Mouse (Mus musculus): ENCODE data around the gene Gm5089. TPM values are rescaled to one million over a fixed set of nuclear protein-coding genes. Genes with fewer than 3 reads are reported as not detected.
A peak's percentile ranks its signal among the peaks of the same experiment; 100 is the strongest.

Gm5089 gene
- polyA plus RNA-seq, 1 experiment from 2014 or later, result not detected

GRCm38 (mm10) chr14:122474041-122474890, 23.4 kb upstream of the Gm5089 start:
- WGBS (ENCODE audit: insufficient replicate concordance), result under 1% methylated on average over 56 of the region's 57 CpGs
- no peak for ATAC-seq (ENCODE audit: low read depth)
- H3K4me3 ChIP-seq (ENCODE audit: low read depth, low read length), result peak overlapping the region; percentile 27; the same call in 1 of the 2 replicates

DNA sequence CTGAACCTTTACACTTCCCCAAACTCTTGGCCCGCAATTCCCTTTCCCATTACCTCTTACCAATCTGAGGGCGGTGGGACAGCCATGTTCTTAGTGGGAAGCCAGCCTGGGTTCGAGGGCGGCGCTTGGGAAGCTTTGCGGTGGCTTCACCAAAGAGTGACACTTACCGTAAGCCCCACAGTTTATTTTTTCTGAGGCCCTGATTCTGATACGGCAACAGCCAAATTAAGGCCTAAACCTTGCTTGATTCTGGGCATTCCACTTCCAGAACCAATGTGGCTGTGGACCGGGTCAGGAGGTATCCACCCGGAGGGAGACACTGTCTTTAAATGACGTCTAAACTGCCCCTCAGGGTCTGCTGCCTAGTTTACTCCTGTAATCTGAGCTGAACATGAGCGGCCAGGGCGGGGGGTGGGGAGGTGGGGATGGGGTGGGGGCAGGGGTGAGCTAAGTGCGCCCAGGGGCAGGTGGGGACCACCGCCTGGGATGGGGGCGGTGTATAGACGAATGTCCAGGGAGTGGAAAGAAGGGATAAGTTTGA, 22.4 kb upstream of the Gm5089 start:
- Histone ChIP-seq H3K4me3 (ENCODE audit: low read depth, low read length) (no peak overlapping the region), H3K27me3 (ENCODE audit: control insufficient read depth, insufficient read depth, low read depth, low read length) (peaks cover 98% of the 10 kb centered on the region), H3K36me3 (ENCODE audit: control insufficient read depth, insufficient read depth) (no peaks in the 10 kb centered on the region), H3K4me2 (ENCODE audit: low read depth, low read length) (no peak overlapping the region), H3K27ac (ENCODE audit: low read length) (no peak overlapping the region), H3K9ac (ENCODE audit: low read depth, low read length) (no peak overlapping the region), H3K9me3 (replicated peaks; ENCODE audit: control insufficient read depth, low read length) (no peaks in the 10 kb centered on the region), H3K4me1 (ENCODE audit: control insufficient read depth, low read depth, low read length) (peaks cover 10% of the 10 kb centered on the region)
- no peak for ATAC-seq (ENCODE audit: low read depth)
- WGBS (ENCODE audit: insufficient replicate concordance), result 2% methylated on average over 17 of the region's 17 CpGs

More at GRCm38 (mm10) chr14:122474041-122474890, 23.4 kb upstream of the Gm5089 start:
- H3K9ac ChIP-seq (ENCODE audit: low read depth, low read length), result no peak overlapping the region
- H3K27ac ChIP-seq (ENCODE audit: low read length), result no peak overlapping the region
- peak overlapping the region; percentile 57; the same call in 1 of the 2 replicates for H3K4me2 ChIP-seq (ENCODE audit: low read depth, low read length)
- no peaks in the 10 kb centered on the region for H3K36me3 ChIP-seq (ENCODE audit: control insufficient read depth, insufficient read depth)
- peaks cover 10% of the 10 kb centered on the region for H3K4me1 ChIP-seq (ENCODE audit: control insufficient read depth, low read depth, low read length)
- H3K9me3 ChIP-seq (replicated peaks; ENCODE audit: control insufficient read depth, low read length), result no peaks in the 10 kb centered on the region
- H3K27me3 ChIP-seq (ENCODE audit: control insufficient read depth, insufficient read depth, low read depth, low read length), result peaks cover 98% of the 10 kb centered on the region

DNA sequence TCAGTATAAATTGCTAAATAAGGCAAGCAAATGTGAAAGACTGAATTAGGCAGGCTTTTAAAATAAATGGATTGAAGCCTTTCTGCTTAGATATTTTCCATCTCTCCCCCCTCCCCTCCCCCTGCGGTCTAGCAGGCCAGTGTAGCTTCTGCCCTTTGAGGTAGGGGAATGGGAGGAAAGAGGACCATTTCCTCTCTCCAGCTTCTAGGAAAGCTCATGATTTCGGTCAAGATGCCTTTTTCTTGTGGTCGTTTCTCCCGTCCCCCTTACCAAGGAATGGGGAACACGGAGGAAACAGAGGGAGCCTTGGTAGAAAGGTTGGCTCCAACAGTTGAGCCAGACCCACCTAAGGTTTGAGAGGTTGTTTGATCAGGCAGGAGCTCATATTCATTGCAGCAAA, 21.7 kb upstream of the Gm5089 start:
- ATAC-seq (ENCODE audit: low read depth), result no peak
- peaks cover 98% of the 10 kb centered on the region for H3K27me3 ChIP-seq (ENCODE audit: control insufficient read depth, insufficient read depth, low read depth, low read length)
- H3K4me1 ChIP-seq (ENCODE audit: control insufficient read depth, low read depth, low read length), result peaks cover 10% of the 10 kb centered on the region
- H3K27ac ChIP-seq (ENCODE audit: low read length), result no peak overlapping the region
- no peak overlapping the region for H3K4me3 ChIP-seq (ENCODE audit: low read depth, low read length)
- H3K36me3 ChIP-seq (ENCODE audit: control insufficient read depth, insufficient read depth), result no peaks in the 10 kb centered on the region
- no peak overlapping the region for H3K4me2 ChIP-seq (ENCODE audit: low read depth, low read length)
- WGBS (ENCODE audit: insufficient replicate concordance), result 2% methylated on average over 5 of the region's 5 CpGs
- H3K9ac ChIP-seq (ENCODE audit: low read depth, low read length), result no peak overlapping the region
- H3K9me3 ChIP-seq (replicated peaks; ENCODE audit: control insufficient read depth, low read length), result no peaks in the 10 kb centered on the region

DNA sequence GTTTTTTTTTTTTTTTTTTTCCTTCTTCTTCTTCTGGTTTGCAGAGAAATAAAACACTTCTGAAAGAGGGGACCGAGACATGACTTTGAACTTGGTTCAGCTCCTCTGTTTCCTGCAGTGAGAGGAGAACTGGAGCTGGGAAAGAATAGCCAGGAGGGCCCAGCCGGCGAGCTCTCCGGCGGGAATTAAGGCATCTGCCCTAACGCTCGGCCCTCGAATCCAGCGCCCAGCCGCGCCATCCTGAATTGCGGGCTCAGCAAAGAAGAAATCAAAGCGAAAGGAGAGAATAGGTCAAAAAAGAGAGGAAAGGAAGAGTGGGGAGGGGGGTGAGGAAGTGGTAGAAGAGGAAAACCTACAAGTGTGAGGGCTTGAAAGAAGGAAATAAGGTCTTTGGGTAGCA, 21.2 kb upstream of the Gm5089 start:
- ATAC-seq (ENCODE audit: low read depth), result no peak
- Histone ChIP-seq H3K36me3 (ENCODE audit: control insufficient read depth, insufficient read depth) (no peaks in the 10 kb centered on the region), H3K27me3 (ENCODE audit: control insufficient read depth, insufficient read depth, low read depth, low read length) (peaks cover 97% of the 10 kb centered on the region), H3K27ac (ENCODE audit: low read length) (no peak overlapping the region), H3K9me3 (replicated peaks; ENCODE audit: control insufficient read depth, low read length) (no peaks in the 10 kb centered on the region), H3K4me3 (ENCODE audit: low read depth, low read length) (no peak overlapping the region), H3K9ac (ENCODE audit: low read depth, low read length) (no peak overlapping the region), H3K4me2 (ENCODE audit: low read depth, low read length) (no peak overlapping the region), H3K4me1 (ENCODE audit: control insufficient read depth, low read depth, low read length) (peaks cover 10% of the 10 kb centered on the region)
- under 1% methylated on average over 13 of the region's 13 CpGs for WGBS (ENCODE audit: insufficient replicate concordance)

- no peak for ATAC-seq (ENCODE audit: low read depth)
- Histone ChIP-seq H3K27me3 (ENCODE audit: control insufficient read depth, insufficient read depth, low read depth, low read length) (peaks cover 97% of the 10 kb centered on the region), H3K4me1 (ENCODE audit: control insufficient read depth, low read depth, low read length) (peaks cover 10% of the 10 kb centered on the region), H3K9me3 (replicated peaks; ENCODE audit: control insufficient read depth, low read length) (no peaks in the 10 kb centered on the region), H3K36me3 (ENCODE audit: control insufficient read depth, insufficient read depth) (no peaks in the 10 kb centered on the region), H3K27ac (ENCODE audit: low read length) (no peak overlapping the region), H3K4me2 (ENCODE audit: low read depth, low read length) (no peak overlapping the region), H3K9ac (ENCODE audit: low read depth, low read length) (no peak overlapping the region), H3K4me3 (ENCODE audit: low read depth, low read length) (no peak overlapping the region)
- 4% methylated on average over 31 of the region's 31 CpGs for WGBS (ENCODE audit: insufficient replicate concordance)
Observed at GRCm38 (mm10) chr14:122471449-122472085, 20.7 kb upstream of the Gm5089 start.

DNA sequence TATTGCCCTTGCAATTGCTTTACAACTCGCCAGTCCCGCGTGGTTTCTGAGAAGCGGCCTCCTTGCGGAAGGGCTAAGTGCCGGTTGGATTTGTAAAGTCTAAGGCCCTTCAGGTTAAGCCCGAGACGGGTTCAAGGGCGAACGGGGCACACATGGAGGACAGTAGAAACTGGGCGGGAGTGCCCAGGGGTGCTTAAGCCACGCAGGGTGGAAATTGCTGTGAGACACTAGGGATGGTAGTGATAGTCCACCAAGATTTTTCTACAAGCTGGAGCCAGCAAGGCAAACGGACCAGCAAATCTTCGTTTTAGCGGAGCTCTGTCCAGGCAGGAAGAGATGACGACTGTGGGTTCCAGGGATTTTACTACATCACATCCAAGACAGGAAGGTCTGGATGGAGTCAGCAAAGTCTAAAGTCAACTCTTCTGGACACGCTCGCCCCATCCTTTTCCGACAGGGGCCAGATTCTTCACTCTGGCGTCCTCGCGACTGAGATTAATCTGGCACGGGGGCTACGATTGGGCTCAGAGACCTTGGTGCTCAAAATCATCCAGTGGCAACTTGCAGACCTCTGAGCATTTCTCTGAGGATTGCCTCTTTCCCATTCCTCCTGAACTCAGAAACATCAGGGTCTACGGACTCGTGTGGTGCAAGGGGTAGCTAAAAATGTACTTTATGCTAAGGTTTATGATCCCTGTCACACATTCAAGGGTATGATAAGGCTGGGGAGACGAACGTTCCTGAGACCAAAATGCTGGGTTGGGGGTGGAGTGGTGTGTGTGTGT, 18.2 kb upstream of the Gm5089 start:
- H3K4me2 ChIP-seq (ENCODE audit: low read depth, low read length), result no peak overlapping the region
- H3K4me3 ChIP-seq (ENCODE audit: low read depth, low read length), result no peak overlapping the region
- no peak for ATAC-seq (ENCODE audit: low read depth)
- no peaks in the 10 kb centered on the region for H3K36me3 ChIP-seq (ENCODE audit: control insufficient read depth, insufficient read depth)
- H3K9me3 ChIP-seq (replicated peaks; ENCODE audit: control insufficient read depth, low read length), result no peaks in the 10 kb centered on the region
- H3K27ac ChIP-seq (ENCODE audit: low read length), result no peak overlapping the region
- no peak overlapping the region for H3K9ac ChIP-seq (ENCODE audit: low read depth, low read length)
- H3K4me1 ChIP-seq (ENCODE audit: control insufficient read depth, low read depth, low read length), result peaks cover 4% of the 10 kb centered on the region
- 1% methylated on average over 28 of the region's 28 CpGs for WGBS (ENCODE audit: insufficient replicate concordance)
- peaks cover 97% of the 10 kb centered on the region for H3K27me3 ChIP-seq (ENCODE audit: control insufficient read depth, insufficient read depth, low read depth, low read length)

GRCm38 (mm10) chr14:122467926-122468841, 17.3 kb upstream of the Gm5089 start:
- H3K27me3 ChIP-seq (ENCODE audit: control insufficient read depth, insufficient read depth, low read depth, low read length), result peaks cover 97% of the 10 kb centered on the region
- peaks cover 10% of the 10 kb centered on the region for H3K4me1 ChIP-seq (ENCODE audit: control insufficient read depth, low read depth, low read length)
- ATAC-seq (ENCODE audit: low read depth), result no peak
- H3K36me3 ChIP-seq (ENCODE audit: control insufficient read depth, insufficient read depth), result no peaks in the 10 kb centered on the region
- H3K9me3 ChIP-seq (replicated peaks; ENCODE audit: control insufficient read depth, low read length), result no peaks in the 10 kb centered on the region
- H3K4me2 ChIP-seq (ENCODE audit: low read depth, low read length), result no peak overlapping the region
- no peak overlapping the region for H3K9ac ChIP-seq (ENCODE audit: low read depth, low read length)
- no peak overlapping the region for H3K4me3 ChIP-seq (ENCODE audit: low read depth, low read length)
- WGBS (ENCODE audit: insufficient replicate concordance), result 4% methylated on average over 23 of the region's 23 CpGs
- H3K27ac ChIP-seq (ENCODE audit: low read length), result no peak overlapping the region

DNA sequence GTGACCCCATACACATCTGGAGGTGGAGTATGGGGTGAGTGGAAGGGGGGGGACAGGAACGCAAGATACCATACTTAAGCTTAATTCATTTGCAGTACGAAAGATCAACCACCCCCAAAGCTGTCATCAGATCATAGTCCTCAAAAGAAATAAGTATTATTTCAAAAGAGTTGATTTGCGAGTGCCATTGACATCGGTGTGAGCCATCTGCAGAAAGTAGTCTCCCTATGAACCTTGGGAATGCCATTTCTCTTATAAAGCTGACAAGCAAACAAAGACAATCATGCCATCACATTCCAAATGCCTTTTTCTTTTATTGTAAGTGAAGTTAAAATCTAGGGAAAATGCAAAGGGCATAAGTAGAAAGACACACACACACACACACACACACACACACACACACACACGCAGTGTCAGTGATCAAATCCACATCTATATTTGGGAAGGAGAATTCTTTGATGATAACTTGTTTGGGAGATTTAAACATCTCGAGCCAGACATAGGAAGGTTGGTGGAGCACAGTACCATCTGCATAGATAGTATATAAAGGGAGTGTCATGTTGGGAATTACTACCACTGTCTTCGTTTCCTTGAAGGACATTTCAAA, 15.9 kb upstream of the Gm5089 start:
- H3K9me3 ChIP-seq (replicated peaks; ENCODE audit: control insufficient read depth, low read length), result no peaks in the 10 kb centered on the region
- no peak overlapping the region for H3K27ac ChIP-seq (ENCODE audit: low read length)
- H3K4me1 ChIP-seq (ENCODE audit: control insufficient read depth, low read depth, low read length), result peaks cover 10% of the 10 kb centered on the region
- no peaks in the 10 kb centered on the region for H3K36me3 ChIP-seq (ENCODE audit: control insufficient read depth, insufficient read depth)
- WGBS (ENCODE audit: insufficient replicate concordance), result 42% methylated on average over 7 of the region's 7 CpGs
- H3K9ac ChIP-seq (ENCODE audit: low read depth, low read length), result no peak overlapping the region
- no peak for ATAC-seq (ENCODE audit: low read depth)
- peaks cover 97% of the 10 kb centered on the region for H3K27me3 ChIP-seq (ENCODE audit: control insufficient read depth, insufficient read depth, low read depth, low read length)
- no peak overlapping the region for H3K4me3 ChIP-seq (ENCODE audit: low read depth, low read length)
- no peak overlapping the region for H3K4me2 ChIP-seq (ENCODE audit: low read depth, low read length)
